Mouse (Mus musculus): ENCODE data around the gene Ppp1r26. TPM values are rescaled to one million over a fixed set of nuclear protein-coding genes. Genes with fewer than 3 reads are reported as not detected.
A peak's percentile ranks its signal among the peaks of the same experiment; 100 is the strongest.

Ppp1r26 gene
- polyA plus RNA-seq, 1 experiment from 2014 or later = 2.7 TPM

DNA sequence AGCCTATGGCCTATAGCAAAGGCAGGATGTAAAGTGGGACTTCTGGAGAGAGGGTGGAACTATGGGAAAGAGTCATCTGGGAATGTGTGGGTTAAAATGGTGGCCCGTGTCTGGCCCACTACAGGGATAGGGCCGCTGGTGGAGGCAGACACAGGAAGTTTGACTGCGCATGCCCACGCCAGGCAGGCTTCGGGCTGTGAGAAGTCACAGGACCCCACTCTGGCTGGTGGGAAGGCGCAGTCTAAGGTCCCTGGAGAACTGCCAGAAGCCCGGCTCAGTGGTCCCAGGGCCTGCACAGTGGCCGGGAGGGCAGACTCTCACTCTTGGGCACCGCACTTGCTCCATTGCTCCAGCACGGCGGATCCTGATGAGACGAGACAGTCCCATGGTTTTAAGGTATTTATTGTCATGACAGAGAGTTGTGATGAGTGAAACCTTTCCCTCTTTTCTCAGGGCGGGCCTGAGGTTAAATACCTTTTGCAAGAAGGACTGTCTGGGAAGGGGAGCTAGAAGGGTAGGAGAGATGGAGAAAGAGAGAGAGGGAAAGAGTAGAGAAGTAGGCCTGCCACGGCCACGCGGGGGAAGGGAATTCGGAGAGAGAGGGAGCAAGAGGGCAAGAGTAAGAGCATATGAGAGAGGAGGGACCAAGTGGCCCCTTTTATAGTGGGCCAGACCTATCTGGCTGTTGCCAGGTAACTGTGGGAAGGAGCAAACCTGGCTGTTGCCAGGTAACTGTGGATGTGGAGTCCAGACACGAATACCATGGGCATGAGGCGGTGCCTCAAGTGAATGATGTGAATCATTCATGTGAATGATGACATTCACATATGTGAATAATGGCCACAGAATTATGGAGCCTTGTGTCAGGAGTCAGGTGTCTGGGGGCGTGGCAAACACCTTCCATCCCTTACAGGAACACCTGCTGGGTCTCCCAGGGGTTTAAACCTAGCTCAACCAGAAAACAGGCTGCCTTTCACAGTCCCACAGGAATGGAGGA is 32.9 kb downstream of the Ppp1r26 start:
- Histone ChIP-seq H3K27ac (peak overlapping the region; percentile 81), H3K9me3 (no peaks in the 10 kb centered on the region), H3K9ac (peak overlapping the region; percentile 44), H3K4me2 (replicated peaks) (peak overlapping the region; percentile 57), H3K27me3 (replicated peaks) (no peaks in the 10 kb centered on the region), H3K4me3 (replicated peaks) (peak overlapping the region; percentile 42), H3K4me1 (replicated peaks) (peaks cover 8% of the 10 kb centered on the region), H3K36me3 (no peaks in the 10 kb centered on the region)
- 39% methylated on average over 20 of the region's 20 CpGs for WGBS
- peak; percentile 64 for ATAC-seq

GRCm38 (mm10) chr2:28483861-28484260 is 37.3 kb downstream of the Ppp1r26 start:
- 52% methylated on average over 2 of the region's 2 CpGs for WGBS
- no peak overlapping the region for H3K9ac ChIP-seq
- H3K27ac ChIP-seq = no peak overlapping the region
- H3K27me3 ChIP-seq (replicated peaks) = no peaks in the 10 kb centered on the region
- no peak overlapping the region for H3K4me2 ChIP-seq (replicated peaks)
- H3K4me3 ChIP-seq (replicated peaks) = no peak overlapping the region
- H3K4me1 ChIP-seq (replicated peaks) = peaks cover 8% of the 10 kb centered on the region
- peak; percentile 74 for ATAC-seq
- no peaks in the 10 kb centered on the region for H3K36me3 ChIP-seq
- H3K9me3 ChIP-seq = no peaks in the 10 kb centered on the region

DNA sequence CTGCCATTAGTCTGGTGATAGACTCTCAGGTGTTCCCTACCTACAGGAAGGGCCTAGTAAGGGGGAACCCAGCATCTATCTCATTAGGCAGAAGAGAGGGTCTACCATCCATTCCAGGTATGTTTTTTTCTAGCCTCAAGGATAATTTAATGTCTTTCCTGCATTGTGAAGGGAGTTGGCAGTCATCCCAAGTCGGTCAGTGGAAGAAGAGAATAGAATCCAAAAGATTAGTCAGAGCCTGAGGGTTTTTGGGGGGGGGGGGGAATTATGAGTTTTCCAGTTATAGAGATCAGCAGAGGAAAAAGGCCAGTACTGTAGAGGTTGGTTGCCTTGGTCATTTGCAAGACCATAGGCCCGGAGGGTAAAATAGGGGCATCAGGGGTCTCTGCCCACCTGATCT is 47.9 kb downstream of the Ppp1r26 start:
- no peak overlapping the region for H3K9ac ChIP-seq
- H3K27ac ChIP-seq = peak overlapping the region; percentile 64; the same call in 1 of the 2 replicates
- H3K4me3 ChIP-seq (replicated peaks) = no peak overlapping the region
- H3K36me3 ChIP-seq = no peaks in the 10 kb centered on the region
- no peak for ATAC-seq
- H3K27me3 ChIP-seq (replicated peaks) = no peaks in the 10 kb centered on the region
- no peak overlapping the region for H3K4me2 ChIP-seq (replicated peaks)
- no peaks in the 10 kb centered on the region for H3K9me3 ChIP-seq
- peaks cover 18% of the 10 kb centered on the region; the same call in 1 of the 2 replicates for H3K4me1 ChIP-seq (replicated peaks)
- WGBS = 72% methylated on average over 2 of the region's 2 CpGs

DNA sequence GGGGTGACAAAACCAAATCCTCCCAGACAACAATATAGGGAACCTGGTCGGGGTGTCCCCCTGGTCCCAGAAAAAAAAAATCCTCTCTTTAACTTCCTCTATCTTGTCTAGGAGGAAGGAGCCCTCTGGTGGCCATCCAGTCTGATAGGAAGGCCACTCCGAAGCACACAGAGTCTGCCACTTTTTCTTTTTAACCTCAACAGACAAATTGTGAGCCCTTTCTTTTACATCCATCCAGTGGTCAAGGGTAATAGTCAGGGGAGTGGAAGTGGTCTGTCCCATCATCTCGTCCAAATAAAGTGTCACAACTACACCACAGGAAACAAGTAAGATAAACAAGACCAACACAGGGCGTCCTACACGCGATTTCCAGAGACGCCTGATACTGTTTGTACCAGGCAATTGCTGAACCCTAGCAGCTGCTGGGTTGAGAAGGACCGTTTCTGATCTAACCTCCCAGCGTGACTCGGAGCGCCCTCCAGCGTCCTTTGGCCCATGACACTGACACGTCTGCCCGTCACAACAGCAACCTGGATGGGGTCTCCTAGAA is 48.7 kb downstream of the Ppp1r26 start:
- H3K4me3 ChIP-seq (replicated peaks) = no peak overlapping the region
- no peaks in the 10 kb centered on the region for H3K9me3 ChIP-seq
- H3K9ac ChIP-seq = no peak overlapping the region
- H3K4me2 ChIP-seq (replicated peaks) = no peak overlapping the region
- H3K27ac ChIP-seq = peak overlapping the region; percentile 33; the same call in 1 of the 2 replicates
- ATAC-seq = no peak
- WGBS = 66% methylated on average over 14 of the region's 14 CpGs
- H3K4me1 ChIP-seq (replicated peaks) = peaks cover 18% of the 10 kb centered on the region; the same call in 1 of the 2 replicates
- no peaks in the 10 kb centered on the region for H3K27me3 ChIP-seq (replicated peaks)
- no peaks in the 10 kb centered on the region for H3K36me3 ChIP-seq

DNA sequence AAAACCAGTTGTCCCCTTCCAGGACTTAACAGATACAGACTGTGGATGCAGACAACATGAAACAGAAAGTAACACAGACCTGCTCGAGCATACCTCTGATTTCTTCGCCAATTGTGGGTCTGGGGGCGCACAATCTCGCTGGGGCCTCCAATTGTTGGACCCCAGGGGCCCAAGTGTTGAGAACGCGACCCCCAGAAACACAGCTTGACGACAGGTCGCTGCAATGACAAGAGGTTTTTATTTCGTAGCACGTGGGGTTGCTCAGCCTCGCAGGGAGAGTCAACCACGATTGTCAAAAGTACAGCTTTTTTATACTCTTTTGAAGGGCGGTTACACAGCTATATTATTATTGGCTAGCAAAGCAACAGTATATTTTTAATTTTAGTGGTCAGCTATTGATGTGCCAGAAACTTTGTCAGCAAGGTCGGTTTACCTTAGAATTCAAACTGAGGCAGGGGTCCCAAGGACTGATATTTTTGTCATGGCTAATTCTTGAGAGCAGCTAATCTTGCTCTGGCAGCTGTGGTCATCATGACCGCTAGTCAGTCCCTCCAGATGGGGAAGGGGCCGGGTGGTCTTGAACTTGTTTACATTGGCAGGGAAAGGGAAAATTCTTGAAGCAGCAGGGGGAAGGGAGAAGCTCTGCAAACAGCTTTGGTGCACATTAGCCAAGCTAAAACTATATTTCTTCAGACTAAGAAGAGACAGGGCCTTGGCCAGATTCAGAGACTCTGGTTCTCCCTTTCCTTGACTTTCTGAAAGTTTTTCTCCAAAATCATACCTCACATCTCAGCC is 49.4 kb downstream of the Ppp1r26 start:
- WGBS = 78% methylated on average over 16 of the region's 16 CpGs
- no peaks in the 10 kb centered on the region for H3K9me3 ChIP-seq
- H3K36me3 ChIP-seq = no peaks in the 10 kb centered on the region
- 0 out of 2 replicates have a peak, but pooled peaks have one; percentile 8 for ATAC-seq
- peaks cover 18% of the 10 kb centered on the region; the same call in 1 of the 2 replicates for H3K4me1 ChIP-seq (replicated peaks)
- H3K9ac ChIP-seq = no peak overlapping the region
- H3K27ac ChIP-seq = peak overlapping the region; percentile 75
- no peak overlapping the region for H3K4me3 ChIP-seq (replicated peaks)
- H3K4me2 ChIP-seq (replicated peaks) = peak overlapping the region; percentile 20; the same call in 1 of the 2 replicates
- no peaks in the 10 kb centered on the region for H3K27me3 ChIP-seq (replicated peaks)

GRCm38 (mm10) chr2:28496671-28497070 is 50.1 kb downstream of the Ppp1r26 start, which contains the start of gene Gbgt1:
Gbgt1 (plus strand) TSS chr2:28496891.
- H3K27me3 ChIP-seq (replicated peaks) = no peaks in the 10 kb centered on the region
- H3K4me3 ChIP-seq (replicated peaks) = no peak within 1 kb of the TSS
- peaks cover 18% of the 10 kb centered on the region; the same call in 1 of the 2 replicates for H3K4me1 ChIP-seq (replicated peaks)
- ATAC-seq = peak; percentile 47; the same call in 1 of the 2 replicates
- WGBS = 65% methylated on average over 5 of the region's 5 CpGs
- no peaks in the 10 kb centered on the region for H3K9me3 ChIP-seq
- H3K27ac ChIP-seq = peak within 1 kb of the TSS; percentile 75
- H3K36me3 ChIP-seq = no peaks in the 10 kb centered on the region
- H3K4me2 ChIP-seq (replicated peaks) = peak within 1 kb of the TSS; percentile 20
- no peak within 1 kb of the TSS for H3K9ac ChIP-seq

DNA sequence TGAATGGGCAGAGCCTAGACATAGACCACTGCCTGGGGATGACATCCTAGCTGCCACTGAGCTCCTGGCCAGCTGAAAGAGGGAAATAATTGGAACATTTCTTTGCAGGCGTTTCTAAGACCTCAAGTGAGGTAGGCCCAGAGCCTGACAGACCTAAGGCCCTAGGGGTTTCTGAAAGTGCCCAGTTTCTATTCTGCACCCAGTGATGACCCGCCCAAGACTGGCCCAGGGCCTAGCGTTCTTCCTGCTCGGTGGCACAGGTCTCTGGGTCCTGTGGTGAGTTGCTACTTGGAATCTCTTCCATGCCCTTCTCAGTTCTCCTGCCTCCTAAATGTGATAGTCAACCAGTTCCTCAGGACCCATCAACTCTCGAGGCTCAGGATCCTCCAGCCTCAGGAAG is 51.0 kb downstream of the Ppp1r26 start:
- no peaks in the 10 kb centered on the region for H3K27me3 ChIP-seq (replicated peaks)
- no peak overlapping the region for H3K9ac ChIP-seq
- no peak overlapping the region for H3K4me3 ChIP-seq (replicated peaks)
- ATAC-seq = no peak
- H3K9me3 ChIP-seq = no peaks in the 10 kb centered on the region
- H3K27ac ChIP-seq = no peak overlapping the region
- 81% methylated on average over 5 of the region's 5 CpGs for WGBS
- H3K4me2 ChIP-seq (replicated peaks) = peak overlapping the region; percentile 20; the same call in 1 of the 2 replicates
- H3K4me1 ChIP-seq (replicated peaks) = peaks cover 18% of the 10 kb centered on the region; the same call in 1 of the 2 replicates
- H3K36me3 ChIP-seq = no peaks in the 10 kb centered on the region

DNA sequence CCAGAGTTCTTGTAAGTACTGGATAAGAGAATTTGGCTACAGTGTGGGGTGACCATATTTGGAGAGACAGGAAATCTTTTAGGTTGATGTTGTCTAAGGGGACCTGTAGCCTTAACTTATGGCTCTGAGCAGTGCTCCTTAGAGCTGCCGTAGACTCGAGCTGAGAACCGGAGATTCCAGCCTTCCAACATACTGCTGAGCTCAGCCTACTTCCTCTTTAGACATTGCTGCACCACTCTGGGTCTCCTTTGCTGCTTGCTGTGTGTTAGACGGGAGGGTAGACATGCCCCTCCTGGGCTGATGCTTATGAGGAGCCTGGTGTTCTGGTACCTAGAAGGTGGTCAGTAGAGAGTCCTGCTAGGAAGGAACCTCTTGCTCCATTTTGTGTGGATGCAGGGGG is 51.8 kb downstream of the Ppp1r26 start:
- Histone ChIP-seq H3K27ac (no peak overlapping the region), H3K4me3 (replicated peaks) (no peak overlapping the region), H3K4me1 (replicated peaks) (peaks cover 18% of the 10 kb centered on the region; the same call in 1 of the 2 replicates), H3K36me3 (no peaks in the 10 kb centered on the region), H3K9me3 (no peaks in the 10 kb centered on the region), H3K9ac (no peak overlapping the region), H3K27me3 (replicated peaks) (no peaks in the 10 kb centered on the region), H3K4me2 (replicated peaks) (no peak overlapping the region)
- ATAC-seq = no peak
- 83% methylated on average over 4 of the region's 4 CpGs for WGBS

DNA sequence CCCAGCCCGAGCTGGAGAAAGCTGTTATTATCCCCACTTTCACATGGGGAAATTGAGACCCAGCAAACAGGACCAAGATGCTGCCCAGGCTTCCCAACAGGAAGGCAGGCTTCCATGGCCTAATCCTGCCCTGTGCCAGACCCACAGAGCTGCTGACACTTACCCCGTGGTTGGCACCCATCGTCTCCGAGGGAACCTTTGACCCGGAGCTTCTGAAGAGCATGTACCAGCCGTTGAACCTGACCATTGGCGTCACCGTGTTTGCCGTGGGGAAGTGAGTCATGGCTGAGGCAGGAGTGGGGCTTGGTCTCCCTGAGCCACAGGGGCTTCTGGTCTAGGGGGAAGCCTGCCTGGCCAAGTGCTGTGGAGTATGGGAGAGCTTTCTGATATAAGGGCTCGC is 56.4 kb downstream of the Ppp1r26 start:
- H3K4me3 ChIP-seq (replicated peaks) = no peak overlapping the region
- H3K4me1 ChIP-seq (replicated peaks) = no peaks in the 10 kb centered on the region
- WGBS = 84% methylated on average over 10 of the region's 10 CpGs
- no peaks in the 10 kb centered on the region for H3K27me3 ChIP-seq (replicated peaks)
- no peaks in the 10 kb centered on the region for H3K36me3 ChIP-seq
- no peak for ATAC-seq
- no peak overlapping the region for H3K9ac ChIP-seq
- no peaks in the 10 kb centered on the region for H3K9me3 ChIP-seq
- no peak overlapping the region for H3K4me2 ChIP-seq (replicated peaks)
- H3K27ac ChIP-seq = no peak overlapping the region

DNA sequence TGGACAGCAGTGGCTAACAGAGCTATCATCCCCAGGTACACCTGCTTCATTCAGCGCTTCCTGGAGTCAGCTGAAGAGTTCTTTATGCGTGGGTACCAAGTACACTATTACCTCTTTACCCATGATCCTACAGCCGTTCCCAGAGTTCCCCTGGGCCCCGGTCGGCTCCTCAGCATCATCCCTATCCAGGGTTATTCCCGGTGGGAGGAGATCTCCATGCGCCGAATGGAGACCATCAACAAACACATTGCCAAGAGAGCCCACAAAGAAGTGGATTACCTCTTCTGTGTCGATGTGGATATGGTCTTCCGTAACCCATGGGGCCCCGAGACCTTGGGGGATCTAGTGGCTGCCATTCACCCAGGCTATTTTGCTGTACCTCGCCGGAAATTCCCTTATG is 58.1 kb downstream of the Ppp1r26 start:
- ATAC-seq = no peak
- H3K9me3 ChIP-seq = no peaks in the 10 kb centered on the region
- H3K9ac ChIP-seq = no peak overlapping the region
- no peak overlapping the region for H3K27ac ChIP-seq
- H3K4me3 ChIP-seq (replicated peaks) = no peak overlapping the region
- WGBS = 90% methylated on average over 13 of the region's 13 CpGs
- no peaks in the 10 kb centered on the region for H3K36me3 ChIP-seq
- no peak overlapping the region for H3K4me2 ChIP-seq (replicated peaks)
- no peaks in the 10 kb centered on the region for H3K27me3 ChIP-seq (replicated peaks)
- H3K4me1 ChIP-seq (replicated peaks) = no peaks in the 10 kb centered on the region

Measured in intestine, embryonic 15.5 days (tissue).